Mouse (Mus musculus): ENCODE measurements around the gene Sdhaf1. TPM values are rescaled to one million over a fixed set of nuclear protein-coding genes. Genes with fewer than 3 reads are reported as not detected.

Sdhaf1 gene
- 1 to 10 TPM; 2.0 to 3.4 TPM for total RNA-seq (2023)

DNA sequence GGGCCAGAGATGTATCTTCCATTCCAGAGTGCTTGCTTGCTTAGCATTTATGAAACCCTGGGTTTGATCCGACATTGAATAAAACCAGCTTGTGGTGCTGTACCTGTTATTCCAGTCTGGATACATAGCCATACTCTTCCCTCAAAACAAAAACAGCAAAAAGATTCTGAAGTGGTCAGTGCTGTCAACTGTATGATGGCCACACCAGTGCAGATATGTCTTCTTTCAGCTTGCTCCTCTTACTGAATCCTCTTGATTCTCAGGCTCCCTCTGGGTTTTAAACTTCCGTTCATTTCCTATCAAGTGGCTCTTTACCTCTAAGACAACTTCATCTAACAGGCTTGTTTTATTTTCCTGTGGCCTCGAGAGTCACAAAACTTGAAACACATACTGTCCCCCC, at the start of gene Sdhaf1:
TSS of gene Sdhaf1 (minus strand) at position 101 of the 400 bp plus-strand sequence.

DNA sequence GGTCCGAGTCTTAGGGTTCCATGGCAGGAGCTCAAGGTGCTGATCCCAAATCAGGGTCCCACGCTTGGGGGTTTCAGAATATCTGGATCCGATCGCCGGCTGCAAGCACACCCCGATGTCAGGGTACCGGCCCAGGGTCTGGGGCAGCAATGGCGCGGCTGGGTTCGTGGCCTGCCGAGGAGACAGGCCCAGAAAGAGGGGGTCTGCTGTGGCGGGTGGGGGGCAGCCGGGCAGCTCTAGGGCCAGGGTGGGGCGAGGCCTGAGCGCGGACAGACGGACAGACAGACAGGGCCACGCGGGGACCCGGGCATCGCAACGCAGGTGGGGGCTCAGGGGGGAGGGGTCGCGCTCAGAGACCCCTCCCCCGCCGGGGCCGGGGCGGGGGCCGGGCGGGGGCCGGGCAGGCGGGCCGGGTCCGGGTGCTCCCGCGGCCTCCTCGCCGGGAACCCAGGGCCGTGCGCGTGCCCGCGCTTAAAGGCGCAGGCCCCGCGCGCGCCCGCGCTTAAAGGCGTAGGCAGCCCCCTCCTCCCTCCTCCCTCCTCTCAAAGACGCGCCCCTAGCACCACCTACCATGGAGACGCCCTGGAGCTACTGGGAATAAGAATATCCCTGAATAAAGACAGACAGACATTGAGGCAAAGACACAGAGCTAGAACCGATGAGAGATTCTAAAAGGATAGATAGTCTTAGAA, 39.1 kb upstream of the Sdhaf1 start, which contains the start of gene Lrfn3:
TSS of gene Lrfn3 (minus strand) at position 121 of the 692 bp plus-strand sequence.

GRCm38 (mm10) chr7:30321539-30322284, 2.0 kb downstream of the Sdhaf1 start, which contains the start of gene E130208F15Rik:
Gene E130208F15Rik (plus strand): TSS chr7:30321740.

GRCm38 (mm10) chr7:30314721-30315155, 9.0 kb downstream of the Sdhaf1 start, which contains the start of gene Syne4:
Gene Syne4 (plus strand): TSS chr7:30314807.

GRCm38 (mm10) chr7:30308076-30309005, 15.4 kb downstream of the Sdhaf1 start, which contains the start of gene Alkbh6:
Gene Alkbh6 (plus strand): TSS chr7:30308717.

GRCm38 (mm10) chr7:30291215-30292131, 32.2 kb downstream of the Sdhaf1 start, which contains the start of gene Clip3:
Gene Clip3 (plus strand): TSS chr7:30291728.

GRCm38 (mm10) chr7:30279951-30280669, 43.6 kb downstream of the Sdhaf1 start, which contains the start of the genes Thap8 and Wdr62:
Gene Thap8 (plus strand): TSS chr7:30280094.
Gene Wdr62 (minus strand): TSS chr7:30280419.

Other genes with a start within 250 kb of the Sdhaf1 start
- not detected for gene Gm26920, start 233.5 kb downstream of the Sdhaf1 start, total RNA-seq (2023)
- 1 to 10 TPM in 1 of 2 experiments, under 1 TPM in 1; 0.92 to 1.0 TPM for gene Zfp566, start 233.4 kb downstream of the Sdhaf1 start, total RNA-seq (2023)
- 10 to 100 TPM in 1 of 2 experiments, 1 to 10 TPM in 1; 7.2 to 10.1 TPM for gene Zfp260, start 229.1 kb downstream of the Sdhaf1 start, total RNA-seq (2023)
- 1 to 10 TPM; 7.1 to 9.1 TPM for gene Zfp382, start 202.0 kb downstream of the Sdhaf1 start, total RNA-seq (2023)
- 10 to 100 TPM; 14.2 to 16.0 TPM for gene Zfp146, start 154.1 kb downstream of the Sdhaf1 start, total RNA-seq (2023)
- gene Cox7a1, start 139.8 kb downstream of the Sdhaf1 start, total RNA-seq (2023), result 1 to 10 TPM in 1 of 2 experiments, not detected in 1; 1.4 TPM
- gene Capns1, start 125.1 kb downstream of the Sdhaf1 start, total RNA-seq (2023), result 100 to 1,000 TPM; 216 to 218 TPM
- 10 to 100 TPM; 29.7 to 30.5 TPM for gene Polr2i, start 91.9 kb downstream of the Sdhaf1 start, total RNA-seq (2023)
- 10 to 100 TPM; 47.2 to 53.8 TPM for gene Tbcb, start 91.6 kb downstream of the Sdhaf1 start, total RNA-seq (2023)
- gene Ovol3, start 88.2 kb downstream of the Sdhaf1 start, total RNA-seq (2023), result not detected
- gene Thap8, start 43.8 kb downstream of the Sdhaf1 start, total RNA-seq (2023), result 1 to 10 TPM; 1.0 to 1.1 TPM
- 10 to 100 TPM; 15.1 to 21.7 TPM for gene Wdr62, start 43.5 kb downstream of the Sdhaf1 start, total RNA-seq (2023)
- not detected for gene Clip3, start 32.2 kb downstream of the Sdhaf1 start, total RNA-seq (2023)
- gene Alkbh6, start 15.2 kb downstream of the Sdhaf1 start, total RNA-seq (2023), result 10 to 100 TPM; 11.1 to 13.8 TPM
- gene Syne4, start 9.1 kb downstream of the Sdhaf1 start, total RNA-seq (2023), result under 1 TPM in 1 of 2 experiments, not detected in 1; 0.77 TPM
- under 1 TPM; 0.31 to 0.33 TPM for gene E130208F15Rik, start 2.2 kb downstream of the Sdhaf1 start, total RNA-seq (2023)
- not detected for gene Lrfn3, start 38.9 kb upstream of the Sdhaf1 start, total RNA-seq (2023)
- 1,000 to 10,000 TPM; 1,969 to 2,032 TPM for gene Tyrobp, start 89.9 kb upstream of the Sdhaf1 start, total RNA-seq (2023)
- 100 to 1,000 TPM; 116 to 124 TPM for gene Hcst, start 96.0 kb upstream of the Sdhaf1 start, total RNA-seq (2023)
- 10 to 100 TPM; 61.7 to 67.0 TPM for gene Nfkbid, start 97.8 kb upstream of the Sdhaf1 start, total RNA-seq (2023)
- gene Aplp1, start 121.6 kb upstream of the Sdhaf1 start, total RNA-seq (2023), result under 1 TPM in 1 of 2 experiments, not detected in 1; 0.35 TPM
- not detected for gene Kirrel2, start 133.8 kb upstream of the Sdhaf1 start, total RNA-seq (2023)
- gene Nphs1, start 134.4 kb upstream of the Sdhaf1 start, total RNA-seq (2023), result not detected
- gene Prodh2, start 169.7 kb upstream of the Sdhaf1 start, total RNA-seq (2023), result not detected
- 10 to 100 TPM; 17.6 to 19.1 TPM for gene Arhgap33, start 211.2 kb upstream of the Sdhaf1 start, total RNA-seq (2023)
- 1 to 10 TPM; 5.0 to 5.5 TPM for gene Hspb6, start 228.3 kb upstream of the Sdhaf1 start, total RNA-seq (2023)
- 1 to 10 TPM; 4.4 to 5.1 TPM for gene Proser3, start 228.4 kb upstream of the Sdhaf1 start, total RNA-seq (2023)
- gene Lin37, start 235.9 kb upstream of the Sdhaf1 start, total RNA-seq (2023), result 10 to 100 TPM; 24.1 to 36.0 TPM
- gene U2af1l4, start 239.4 kb upstream of the Sdhaf1 start, total RNA-seq (2023), result 10 to 100 TPM; 36.6 to 41.9 TPM
- gene Gm49396, start 239.4 kb upstream of the Sdhaf1 start, total RNA-seq (2023), result 1 to 10 TPM; 4.6 to 5.6 TPM
- gene Psenen, start 239.7 kb upstream of the Sdhaf1 start, total RNA-seq (2023), result 100 to 1,000 TPM; 117 to 126 TPM
- 1 to 10 TPM; 2.3 to 4.4 TPM for gene Igflr1, start 241.5 kb upstream of the Sdhaf1 start, total RNA-seq (2023)

Measured in neutrophil, adult 83 days (primary cell).